Mouse (Mus musculus) spleen, adult 2 months (tissue): Measurements from ENCODE around the gene Aox1.

Source experiments
- CTCF ChIP-seq: fragments of 200-500 bp; IDR thresholded peaks from 2 replicates; pipeline ENCODE4 v1.5.1; 2011; ENCODE audit warnings: mild to moderate bottlenecking, inconsistent platforms; ENCODE audit not compliant: insufficient read depth, insufficient read length, insufficient replicate concordance; ENCODE audit errors: extremely low read depth
- POLR2A ChIP-seq: fragments of 200-500 bp; IDR thresholded peaks from 2 replicates; pipeline ENCODE4 v1.6.1; 2011; ENCODE audit warnings: low read depth, low read length, inconsistent platforms

GRCm38 (mm10) chr1:58045076-58045475, 15.3 kb downstream of the Aox1 start:
- TF ChIP-seq CTCF: no peak
- no peak for TF ChIP-seq POLR2A
